Mouse (Mus musculus) midbrain, embryonic 16.5 days (tissue): ENCODE data around the gene Cwc25. TPM values are rescaled to one million over a fixed set of nuclear protein-coding genes. Genes with fewer than 3 reads are reported as not detected.
A peak's percentile ranks its signal among the peaks of the same experiment; 100 is the strongest.

Source experiments
- ATAC-seq: fragments of 200-750 bp; cut with Nextera tagmentation; 2 replicates; pipeline ENCODE4 v1.8.0; 2017; ENCODE audit warnings: moderate TSS enrichment
- H3K27ac ChIP-seq: fragments of 300-500 bp; sonication (generic); 2 replicates; pipeline ENCODE4 v1.5.1; 2014; ENCODE audit warnings: mild to moderate bottlenecking, low read length, mixed read lengths
- H3K27me3 ChIP-seq: fragments of 300-500 bp; sonication (generic); 2 replicates; pipeline ENCODE4 v1.6.1; 2014; ENCODE audit warnings: low read depth, low read length, mixed read lengths; ENCODE audit not compliant: control insufficient read depth, insufficient read depth
- H3K36me3 ChIP-seq: fragments of 300-500 bp; sonication (generic); 2 replicates; pipeline ENCODE4 v1.6.1; 2014; ENCODE audit warnings: mild to moderate bottlenecking, low read length, moderate library complexity, mixed read lengths; ENCODE audit not compliant: control insufficient read depth, insufficient read depth
- H3K4me1 ChIP-seq: fragments of 300-500 bp; sonication (generic); 2 replicates; pipeline ENCODE4 v1.6.1; 2014; ENCODE audit warnings: mild to moderate bottlenecking, low read length, mixed read lengths; ENCODE audit not compliant: control insufficient read depth, insufficient read depth
- H3K4me2 ChIP-seq: fragments of 300-500 bp; sonication (generic); 2 replicates; pipeline ENCODE4 v1.6.1; 2014; ENCODE audit warnings: mild to moderate bottlenecking, low read length, mixed read lengths
- H3K4me3 ChIP-seq: fragments of 300-500 bp; sonication (generic); 2 replicates; pipeline ENCODE4 v1.5.1; 2014; ENCODE audit warnings: low read depth, mild to moderate bottlenecking, low read length, moderate library complexity, mixed read lengths
- H3K9ac ChIP-seq: fragments of 300-500 bp; sonication (generic); 2 replicates; pipeline ENCODE4 v1.6.1; 2014; ENCODE audit warnings: low read depth, low read length, mixed read lengths
- H3K9me3 ChIP-seq: fragments of 300-500 bp; sonication (generic); replicated peaks from 2 replicates; pipeline ENCODE4 v1.6.1; 2014; ENCODE audit warnings: mild to moderate bottlenecking, low read length, mixed read lengths; ENCODE audit not compliant: control insufficient read depth, poor library complexity, severe bottlenecking
- WGBS: fragments of 180-500 bp; shearing (Covaris S2); extraction: QIAGEN DNeasy Blood & Tissue Kit; methylation state at CpG from one replicate; pipeline ENCODE4 v1.1.7; 2014; 5-methylcytosine and 5-hydroxymethylcytosine counted together
- microRNA-seq: library from miRNA; unstranded; fragments of <30 nt; microRNA quantifications from one replicate; pipeline ENCODE4, GENCODE M21; 2017
- polyA plus RNA-seq: library from polyadenylated mRNA; unstranded; fragments of >200 nt; fragmentation: Nextera tagmentation; extraction: Ambion mirVana; gene quantifications from 2 replicates; pipeline ENCODE4 v1.2.1, GENCODE M21; 2015

Cwc25 gene
- polyA plus RNA-seq, 1 experiment from 2014 or later: 15.9 TPM

GRCm38 (mm10) chr11:97695712-97696401 lies 70.5 kb downstream of the Cwc25 start:
- no peaks in the 10 kb centered on the region for H3K9me3 ChIP-seq
- no peaks in the 10 kb centered on the region for H3K27me3 ChIP-seq
- H3K4me3 ChIP-seq: peak overlapping the region; percentile 26
- peak overlapping the region; percentile 70 for H3K27ac ChIP-seq
- H3K9ac ChIP-seq: peak overlapping the region; percentile 60
- ATAC-seq: no peak
- WGBS: 26% methylated on average over 9 of the region's 9 CpGs
- H3K4me1 ChIP-seq: peaks cover 38% of the 10 kb centered on the region
- H3K36me3 ChIP-seq: peaks cover 17% of the 10 kb centered on the region
- H3K4me2 ChIP-seq: peak overlapping the region; percentile 76

Small RNAs within 50 kb of the gene (microRNA-seq; reads per million reads assigned to microRNA genes)
- not detected for gene Mir8102

Other genes with a start within 250 kb of the Cwc25 start
- 9.2 and 10.4 TPM in 2 replicates for gene Srcin1, start 190.4 kb downstream of the Cwc25 start, polyA plus RNA-seq
- 1.2 and 1.3 TPM in 2 replicates for gene Epop, start 136.9 kb downstream of the Cwc25 start, polyA plus RNA-seq
- gene Mllt6, start 103.1 kb downstream of the Cwc25 start, polyA plus RNA-seq: 3.3 and 3.5 TPM in 2 replicates
- gene Cisd3, start 80.7 kb downstream of the Cwc25 start, polyA plus RNA-seq: 24.4 and 29.8 TPM in 2 replicates
- 18.2 and 19.1 TPM in 2 replicates for gene Pcgf2, start 66.1 kb downstream of the Cwc25 start, polyA plus RNA-seq
- gene Psmb3, start 63.2 kb downstream of the Cwc25 start, polyA plus RNA-seq: 387 and 401 TPM in 2 replicates
- gene Pip4k2b, start 21.9 kb downstream of the Cwc25 start, polyA plus RNA-seq: 5.0 and 5.1 TPM in 2 replicates
- 0.74 TPM in 1 of 2 replicates, not detected in the other for gene 1700001P01Rik, start 9.4 kb upstream of the Cwc25 start, polyA plus RNA-seq
- 267 and 286 TPM in 2 replicates for gene Rpl23, start 15.9 kb upstream of the Cwc25 start, polyA plus RNA-seq
- 194 and 202 TPM in 2 replicates for gene Lasp1, start 32.4 kb upstream of the Cwc25 start, polyA plus RNA-seq
- gene B230217C12Rik, start 74.2 kb upstream of the Cwc25 start, polyA plus RNA-seq: 36.7 and 43.8 TPM in 2 replicates
- 0.56 and 0.78 TPM in 2 replicates for gene Fbxo47, start 117.6 kb upstream of the Cwc25 start, polyA plus RNA-seq
- 2.7 and 3.1 TPM in 2 replicates for gene Plxdc1, start 219.9 kb upstream of the Cwc25 start, polyA plus RNA-seq
- gene Arl5c, start 229.6 kb upstream of the Cwc25 start, polyA plus RNA-seq: 6.3 and 8.4 TPM in 2 replicates